Mouse (Mus musculus) kidney, adult 18-20 months (tissue): ENCODE results near the gene Kcnk13.

Source experiments
- DNase-seq: peaks from one replicate; pipeline ENCODE4 v3.0.0; 2021

Kcnk13 gene

GRCm38 (mm10) chr12:100023821-100024365, 59.6 kb downstream of the Kcnk13 start:
- DNase-seq, result no peak

- DNase-seq, result no peak
These were observed 61.4 kb downstream of the Kcnk13 start for GRCm38 (mm10) chr12:100025675-100026074.

DNA sequence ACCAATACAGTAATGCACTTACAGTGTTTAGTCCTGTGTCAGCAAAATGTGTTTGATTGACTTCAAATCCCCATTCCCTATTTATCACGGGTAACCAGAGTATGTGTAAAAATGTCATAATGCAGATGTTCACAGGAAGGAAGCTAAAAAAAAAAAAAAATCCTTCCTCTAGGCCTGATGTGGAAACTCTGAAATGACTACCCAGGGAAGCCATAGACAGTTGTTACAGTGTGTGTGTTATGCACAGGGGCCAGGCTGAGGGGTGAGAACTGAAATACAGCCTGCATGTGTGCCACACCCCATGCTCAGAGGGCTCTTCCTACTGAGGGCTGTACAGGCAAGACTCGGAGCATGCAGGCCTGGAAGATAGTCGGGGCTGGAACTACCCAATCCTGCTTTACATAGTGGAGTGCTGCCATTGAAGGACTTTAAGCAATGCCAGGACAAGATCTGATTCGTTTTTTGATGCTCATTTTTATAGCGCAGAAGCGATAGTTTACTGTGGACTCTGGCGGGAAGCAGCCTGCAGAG, 62.5 kb downstream of the Kcnk13 start:
- no peak for DNase-seq

DNA sequence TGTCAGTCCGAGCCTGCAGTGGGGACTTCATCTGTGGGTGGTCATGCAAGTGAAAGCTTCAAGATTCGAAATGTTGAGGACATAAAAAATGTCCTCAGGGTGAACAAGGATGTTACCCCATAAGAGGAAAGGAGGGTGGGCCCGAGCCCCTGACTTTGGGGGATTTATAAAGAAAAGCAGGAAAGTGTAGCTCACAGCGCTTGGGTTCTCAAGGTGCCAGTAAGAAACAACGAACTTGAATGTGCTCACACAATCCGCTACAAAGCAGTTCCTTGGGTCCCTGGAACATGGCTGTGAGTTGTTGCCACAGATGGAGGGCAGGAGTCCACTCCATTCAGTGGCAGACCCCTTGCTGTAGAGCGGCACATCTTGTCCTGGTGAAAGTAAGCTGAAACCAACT, 63.0 kb downstream of the Kcnk13 start:
- no peak for DNase-seq

GRCm38 (mm10) chr12:100031681-100032080, 67.4 kb downstream of the Kcnk13 start:
- no peak for DNase-seq

DNA sequence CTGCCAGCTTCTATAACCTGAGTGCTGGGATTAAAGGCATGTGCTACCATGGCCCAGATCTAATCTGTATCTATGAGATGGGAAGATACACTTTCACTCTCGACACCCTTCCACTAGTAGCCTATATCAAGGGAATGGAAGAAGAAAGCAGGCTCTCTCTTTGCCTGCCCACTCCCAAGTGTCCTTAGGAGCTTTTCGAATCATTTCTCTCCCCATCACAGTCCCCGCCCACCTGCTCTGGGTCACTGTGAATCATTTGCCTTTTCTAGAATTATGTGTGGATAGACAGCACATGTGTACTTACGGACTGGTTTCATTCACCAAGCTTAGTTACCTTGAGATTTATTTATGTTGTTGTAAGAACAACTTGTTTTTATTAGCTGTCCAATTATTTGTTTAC, 68.2 kb downstream of the Kcnk13 start:
- DNase-seq, result no peak

DNA sequence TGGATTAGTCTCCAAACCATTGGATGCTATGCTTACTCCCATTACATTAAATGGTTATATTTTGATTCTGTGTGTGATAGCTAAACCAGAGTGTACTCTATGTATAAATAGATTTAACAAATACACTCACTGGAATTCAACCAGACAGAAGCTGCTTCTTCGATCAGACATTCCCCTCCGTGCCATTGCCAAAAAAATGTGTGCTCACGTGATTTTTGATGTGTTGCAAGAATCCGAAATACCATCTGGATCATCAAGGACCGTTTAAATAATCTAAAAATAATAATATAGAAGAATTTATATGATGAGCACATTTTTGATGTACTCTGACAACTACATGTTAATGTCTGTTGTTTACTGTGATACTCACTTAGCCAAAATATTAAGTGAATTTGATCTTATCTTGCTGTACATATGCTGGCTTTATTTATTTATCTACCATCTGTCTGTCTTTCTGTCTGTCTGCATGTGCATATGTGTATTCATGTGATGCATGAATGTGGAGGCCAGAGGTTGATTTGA, 74.5 kb downstream of the Kcnk13 start:
- no peak for DNase-seq

- DNase-seq, result no peak
These were observed 77.8 kb downstream of the Kcnk13 start for GRCm38 (mm10) chr12:100042116-100042515.

DNA sequence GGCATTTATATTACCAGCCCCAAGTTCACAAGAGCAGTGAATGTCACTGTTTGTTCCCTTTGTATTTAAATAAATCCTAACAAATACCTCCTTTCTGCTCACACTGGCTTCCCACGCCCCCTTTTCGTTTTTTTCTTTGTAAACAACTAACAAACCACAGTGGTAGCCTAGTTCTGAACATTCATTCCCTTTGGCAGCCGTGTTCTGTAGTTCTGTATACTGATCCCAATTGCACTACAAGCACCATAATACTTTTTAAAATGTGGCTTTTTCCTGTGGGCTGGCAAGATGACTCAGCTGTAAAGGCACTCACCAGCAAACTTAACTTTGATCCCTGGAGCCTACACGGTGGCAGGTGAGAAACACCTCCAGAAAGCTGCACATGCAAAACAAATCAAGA, 80.4 kb downstream of the Kcnk13 start:
- DNase-seq, result no peak

DNA sequence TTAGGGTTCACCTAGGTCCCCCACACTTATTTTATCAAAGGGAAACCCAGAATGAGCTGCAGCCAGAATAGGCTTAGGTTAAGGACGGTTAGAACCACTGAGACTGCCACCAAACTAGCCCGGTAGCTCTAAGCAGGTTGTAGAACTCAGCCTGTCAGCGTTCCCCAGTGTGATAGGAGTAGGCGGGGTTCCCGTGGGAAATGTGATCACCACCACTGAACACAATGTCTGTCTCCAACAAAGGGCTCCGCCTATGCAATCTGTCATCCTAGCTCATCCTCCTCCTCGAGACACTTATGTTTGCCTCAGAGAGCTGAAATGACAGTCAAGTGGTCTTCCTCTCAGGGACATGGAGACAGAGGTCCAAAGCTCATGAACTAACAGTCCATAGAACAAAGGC, 86.3 kb downstream of the Kcnk13 start:
- no peak for DNase-seq

DNA sequence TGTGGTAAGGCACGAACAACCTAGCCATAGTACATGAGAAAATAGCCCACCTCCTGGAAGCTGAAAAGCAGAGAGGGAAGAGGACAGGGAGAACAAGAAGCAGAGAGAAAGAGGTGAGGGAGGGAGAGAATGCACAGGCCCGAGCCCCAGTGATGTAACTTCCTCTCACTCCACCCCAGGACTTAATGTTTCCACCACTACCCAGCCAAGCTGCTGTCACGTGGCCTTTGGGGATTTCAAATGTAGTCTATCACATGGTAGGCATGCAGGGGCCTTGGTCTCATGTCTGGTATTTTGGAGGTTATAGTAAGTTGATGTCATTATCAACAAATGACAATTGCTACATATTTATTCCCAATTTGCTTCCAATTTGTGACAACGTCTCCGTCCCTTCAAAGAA, 89.3 kb downstream of the Kcnk13 start:
- no peak for DNase-seq

DNA sequence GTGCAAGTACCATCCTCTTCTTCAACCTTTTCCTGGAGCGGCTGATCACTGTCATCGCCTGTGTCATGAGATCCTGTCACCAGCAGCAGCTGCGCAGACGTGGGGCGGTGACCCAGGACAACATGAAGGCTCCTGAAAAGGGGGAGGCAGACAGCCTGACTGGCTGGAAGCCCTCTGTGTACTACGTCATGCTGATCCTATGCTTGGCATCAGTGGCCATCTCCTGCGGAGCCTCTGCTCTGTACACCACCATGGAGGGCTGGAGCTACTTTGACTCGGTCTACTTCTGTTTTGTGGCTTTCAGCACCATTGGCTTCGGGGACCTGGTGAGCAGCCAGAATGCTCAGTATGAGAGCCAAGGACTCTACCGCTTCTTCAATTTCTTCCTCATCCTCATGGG, 96.8 kb downstream of the Kcnk13 start:
- no peak for DNase-seq

GRCm38 (mm10) chr12:100061826-100062225, 97.5 kb downstream of the Kcnk13 start:
- no peak for DNase-seq

DNA sequence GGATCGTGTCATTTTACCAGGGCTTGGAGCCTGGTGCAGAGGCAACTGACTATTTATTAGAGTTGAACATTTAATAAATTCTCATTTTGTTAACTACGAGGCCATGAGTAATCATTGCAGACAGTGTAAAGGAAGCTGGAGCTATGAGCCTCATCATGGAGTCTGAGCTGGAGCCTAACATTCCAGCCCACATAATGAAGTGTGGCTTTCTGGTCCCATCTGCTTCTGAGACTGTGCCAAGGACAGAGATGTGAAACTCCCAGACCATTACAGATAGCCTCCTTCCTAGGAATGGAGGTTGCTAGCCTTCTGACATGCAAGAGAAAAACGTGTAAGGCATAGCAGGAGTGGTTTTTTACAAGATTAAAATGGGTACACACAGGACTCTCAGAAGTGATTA, 98.3 kb downstream of the Kcnk13 start:
- no peak for DNase-seq

GRCm38 (mm10) chr12:100065109-100065508, 100.8 kb downstream of the Kcnk13 start:
- no peak for DNase-seq

DNA sequence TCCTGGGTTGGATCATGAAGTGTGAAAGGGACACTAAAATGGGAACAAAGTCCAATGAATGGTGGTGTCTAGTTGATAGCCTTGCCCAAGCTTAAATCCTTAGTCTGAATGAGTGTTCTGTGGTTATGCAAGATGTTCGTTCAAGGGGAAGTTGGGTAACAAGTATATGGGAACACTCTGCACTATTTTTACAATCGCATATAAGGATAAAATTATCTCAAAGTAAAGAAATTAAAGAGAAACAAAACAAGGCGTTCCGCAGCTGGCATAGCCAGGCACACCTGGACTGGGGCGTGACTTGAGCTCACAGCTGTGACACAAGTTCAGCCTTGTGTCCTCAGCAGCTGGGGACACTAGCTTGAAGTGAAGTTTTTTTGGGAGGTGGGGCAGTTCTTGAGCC, 103.2 kb downstream of the Kcnk13 start:
- no peak for DNase-seq

GRCm38 (mm10) chr12:100073201-100073672, 108.9 kb downstream of the Kcnk13 start:
- DNase-seq, result no peak

GRCm38 (mm10) chr12:100075715-100076114, 111.4 kb downstream of the Kcnk13 start:
- no peak for DNase-seq

GRCm38 (mm10) chr12:100079636-100080286, 115.5 kb downstream of the Kcnk13 start:
- no peak for DNase-seq

DNA sequence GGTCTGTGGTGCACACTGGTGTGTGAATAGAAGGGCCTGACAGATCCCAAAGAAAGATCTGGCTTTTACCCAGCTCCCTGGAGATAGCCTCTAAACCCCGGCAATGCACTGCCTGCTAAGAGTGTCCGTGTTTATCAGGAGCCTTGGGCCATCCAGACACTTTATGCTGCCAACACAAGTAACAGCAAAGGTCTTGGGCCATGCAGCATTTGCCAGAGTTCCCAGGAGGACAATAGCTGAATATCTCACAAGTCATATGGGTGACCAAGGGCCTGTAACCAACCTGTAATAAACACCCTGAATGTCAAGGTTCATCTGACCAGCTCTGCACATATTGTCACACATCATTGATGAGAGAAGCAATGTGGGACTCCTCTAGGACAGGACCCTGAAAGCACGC, 123.7 kb downstream of the Kcnk13 start:
- DNase-seq, result no peak

GRCm38 (mm10) chr12:100089265-100089664, 125.0 kb downstream of the Kcnk13 start:
- no peak for DNase-seq

- DNase-seq, result no peak
These were observed 126.5 kb downstream of the Kcnk13 start for GRCm38 (mm10) chr12:100090750-100091149.

DNA sequence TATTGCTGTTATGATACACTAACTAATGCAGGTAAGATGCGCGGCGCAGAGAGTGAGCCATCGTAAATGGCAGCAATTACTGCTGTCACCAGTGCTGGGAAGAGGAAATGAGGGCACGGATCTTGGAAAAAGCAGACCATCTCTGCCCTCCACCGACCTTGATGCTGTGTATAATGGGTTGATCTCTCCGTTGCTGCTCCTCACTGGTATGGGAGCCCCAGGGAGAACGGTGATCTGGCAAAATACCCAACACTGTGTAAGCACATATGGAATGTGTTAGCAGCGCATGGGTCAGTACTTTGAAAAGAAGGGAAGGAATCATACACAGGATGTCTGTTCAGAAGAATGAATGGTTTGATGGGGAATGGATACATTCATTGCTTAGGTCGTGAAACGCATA, 128.7 kb downstream of the Kcnk13 start:
- no peak for DNase-seq

DNA sequence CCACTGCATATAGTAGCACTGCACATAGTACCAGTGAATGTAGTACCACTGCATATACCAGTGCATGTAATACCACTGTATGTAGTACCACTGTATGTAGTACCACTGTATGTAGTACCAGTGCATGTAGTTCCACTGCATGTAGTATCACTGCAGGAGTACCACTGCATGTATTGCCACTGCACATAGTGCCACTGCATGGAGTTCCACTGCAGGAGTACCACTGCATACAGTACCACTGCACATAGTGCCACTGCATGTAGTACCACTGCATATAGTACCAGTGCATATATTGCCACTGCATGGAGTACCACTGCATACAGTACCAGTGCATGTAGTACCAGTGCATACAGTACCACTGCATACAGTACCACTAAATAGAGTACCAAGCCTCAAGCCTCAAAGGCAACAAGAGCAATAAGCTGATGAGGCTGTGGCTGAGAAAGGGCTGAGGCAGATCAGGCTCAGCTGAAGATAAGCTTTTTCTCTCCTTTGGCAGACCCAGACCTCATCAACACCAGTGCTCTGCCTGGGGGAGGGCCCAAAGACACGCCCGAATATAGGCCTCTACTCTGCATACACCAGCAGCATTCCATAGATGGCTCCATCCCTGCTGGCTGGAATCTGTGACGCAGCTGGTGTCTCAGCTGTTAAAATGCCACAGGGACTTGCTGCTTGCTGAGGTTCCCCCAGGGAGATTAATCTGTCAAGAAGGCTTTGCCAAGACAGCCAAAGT, 135.8 kb downstream of the Kcnk13 start:
- DNase-seq, result no peak
